Mouse (Mus musculus) urinary bladder, postnatal 4 days (tissue): ENCODE results near the gene Sass6.
"Not testable (repeated sequence)": the region's sequence is repeated elsewhere in the genome, so short reads cannot be mapped to it uniquely, and the experiment has no call there.

ENCODE experiments used
- DNase-seq, 2 experiments: peaks; one replicate each; pipeline ENCODE4 v3.0.0; 2021 to 2022; ENCODE audit warnings: low spot score in 2 of 2

The Sass6 gene

GRCm38 (mm10) chr3:116631459-116631858 is 36.7 kb downstream of the Sass6 start:
- DNase-seq: no peak

- no peak for DNase-seq
Measured at GRCm38 (mm10) chr3:116632971-116633370, 38.2 kb downstream of the Sass6 start.

GRCm38 (mm10) chr3:116634091-116634490 is 39.3 kb downstream of the Sass6 start:
- DNase-seq: no peak

GRCm38 (mm10) chr3:116634853-116635252 is 40.1 kb downstream of the Sass6 start:
- DNase-seq: no peak

GRCm38 (mm10) chr3:116635799-116636198 is 41.0 kb downstream of the Sass6 start:
- DNase-seq: no peak

GRCm38 (mm10) chr3:116637693-116638476 is 43.1 kb downstream of the Sass6 start:
- DNase-seq: no peak

- DNase-seq: no peak
Measured at GRCm38 (mm10) chr3:116638572-116638971, 43.8 kb downstream of the Sass6 start.

- DNase-seq: no peak
Measured at GRCm38 (mm10) chr3:116640024-116640423, 45.2 kb downstream of the Sass6 start.

GRCm38 (mm10) chr3:116641811-116642371 is 47.1 kb downstream of the Sass6 start:
- DNase-seq: no peak

- DNase-seq: no peak
Measured at GRCm38 (mm10) chr3:116642373-116642772, 47.6 kb downstream of the Sass6 start.

GRCm38 (mm10) chr3:116646387-116646786 is 51.6 kb downstream of the Sass6 start:
- no peak for DNase-seq

GRCm38 (mm10) chr3:116648805-116649204 is 54.0 kb downstream of the Sass6 start:
- no peak for DNase-seq

GRCm38 (mm10) chr3:116650698-116651097 is 55.9 kb downstream of the Sass6 start:
- DNase-seq: no peak

- DNase-seq: no peak
Measured at GRCm38 (mm10) chr3:116652033-116652446, 57.3 kb downstream of the Sass6 start.

- no peak for DNase-seq
Measured at GRCm38 (mm10) chr3:116653278-116653945, 58.6 kb downstream of the Sass6 start.

GRCm38 (mm10) chr3:116654051-116654450 is 59.3 kb downstream of the Sass6 start:
- DNase-seq: not testable (repeated sequence)

- no peak for DNase-seq
Measured at GRCm38 (mm10) chr3:116656184-116656965, 61.6 kb downstream of the Sass6 start.

- no peak for DNase-seq
Measured at GRCm38 (mm10) chr3:116658928-116659565, 64.3 kb downstream of the Sass6 start.

- no peak for DNase-seq
Measured at GRCm38 (mm10) chr3:116659856-116660430, 65.2 kb downstream of the Sass6 start.

GRCm38 (mm10) chr3:116661288-116661869 is 66.6 kb downstream of the Sass6 start:
- DNase-seq: no peak
